In the genomic region with DNA sequence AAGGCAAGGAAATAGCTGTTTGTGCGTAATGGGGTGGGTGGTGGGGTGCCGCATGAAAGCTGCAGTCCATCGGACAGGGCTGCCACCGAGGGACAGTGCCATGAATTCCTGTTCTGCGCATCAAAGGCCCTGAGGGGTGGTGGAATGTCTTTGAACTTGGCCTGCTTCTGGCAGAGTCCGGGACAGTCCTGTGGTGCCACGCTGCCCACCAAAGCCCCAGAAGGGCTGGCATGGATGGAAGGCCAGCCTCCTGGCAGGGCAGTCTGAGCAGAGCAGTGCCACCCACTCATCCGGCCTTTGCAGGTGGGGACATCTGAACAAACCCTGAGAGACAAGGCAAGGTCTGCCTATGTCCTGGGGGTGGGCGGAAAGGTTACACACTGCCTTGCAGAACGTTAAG, we compare ENCODE assay signal across 29 mouse cellular contexts. TPM values are rescaled to one million over a fixed set of nuclear protein-coding genes. Genes with fewer than 3 reads are reported as not detected.
DNase-seq lines count a peak whose midpoint lies in the region; ATAC-seq lines count a peak whose summit lies in the region.
"Had no signal": no experiment of that assay in that cellular context is flagged by ENCODE, and none has a peak within 500 bp of the region (broad histone marks: within the 10 kb centered on the region; RNA-seq: fewer than 3 reads in every experiment).

No protein-coding gene starts in this region.

- H3K4me1 ChIP-seq in forebrain, embryonic 15.5 days, result peaks cover 8% of the 10 kb centered on the region
- H3K4me1 ChIP-seq in forebrain, embryonic 11.5 days (replicated peaks; ENCODE audit: control insufficient read depth, insufficient read depth, low read length), result no peaks in the 10 kb centered on the region
- peaks cover 30% of the 10 kb centered on the region for H3K4me1 ChIP-seq in midbrain, embryonic 13.5 days (replicated peaks)
- H3K4me1 ChIP-seq in midbrain, embryonic 14.5 days (ENCODE audit: control insufficient read depth, insufficient read depth, low read length), result no peaks in the 10 kb centered on the region

- no peak overlapping the region for H3K9ac ChIP-seq in forebrain, embryonic 15.5 days (replicated peaks)
- no peak overlapping the region for H3K9ac ChIP-seq in forebrain, embryonic 11.5 days (ENCODE audit: low read length)
- 0 out of 2 replicates have a peak overlapping the region, but pooled peaks have one; percentile 23 for H3K9ac ChIP-seq in midbrain, embryonic 13.5 days (replicated peaks)
- H3K9ac ChIP-seq in midbrain, embryonic 14.5 days (replicated peaks; ENCODE audit: low read length), result no peak overlapping the region
- H3K9ac ChIP-seq: embryonic facial prominence, embryonic 13.5 days; forebrain, embryonic 13.5 days; forebrain, postnatal 0 days; hindbrain, embryonic 12.5 days; hindbrain, embryonic 15.5 days had no signal

- peaks cover 76% of the 10 kb centered on the region for H3K36me3 ChIP-seq in forebrain, embryonic 15.5 days
- H3K36me3 ChIP-seq in forebrain, embryonic 11.5 days (ENCODE audit: control insufficient read depth, insufficient read depth, low read length), result peaks cover 24% of the 10 kb centered on the region; the same call in 1 of the 2 replicates
- H3K36me3 ChIP-seq in midbrain, embryonic 13.5 days, result peaks cover 95% of the 10 kb centered on the region
- peaks cover 87% of the 10 kb centered on the region for H3K36me3 ChIP-seq in midbrain, embryonic 14.5 days (ENCODE audit: control insufficient read depth, insufficient read depth, low read length)

- no peaks in the 10 kb centered on the region for H3K9me3 ChIP-seq in forebrain, embryonic 15.5 days
- H3K9me3 ChIP-seq in forebrain, embryonic 11.5 days (ENCODE audit: control insufficient read depth, low read length), result no peaks in the 10 kb centered on the region
- H3K9me3 ChIP-seq in midbrain, embryonic 13.5 days, result no peaks in the 10 kb centered on the region
- H3K9me3 ChIP-seq in midbrain, embryonic 14.5 days (ENCODE audit: control insufficient read depth, low read length), result no peaks in the 10 kb centered on the region
- H3K9me3 ChIP-seq: embryonic facial prominence, embryonic 10.5 days; embryonic facial prominence, embryonic 13.5 days; forebrain, embryonic 13.5 days; G1E; hindbrain, embryonic 12.5 days; hindbrain, embryonic 15.5 days had no signal

- H3K27me3 ChIP-seq in forebrain, embryonic 15.5 days, result no peaks in the 10 kb centered on the region
- no peaks in the 10 kb centered on the region for H3K27me3 ChIP-seq in forebrain, embryonic 11.5 days (ENCODE audit: control insufficient read depth, insufficient read depth, low read length)
- H3K27me3 ChIP-seq in midbrain, embryonic 13.5 days, result no peaks in the 10 kb centered on the region
- H3K27me3 ChIP-seq in midbrain, embryonic 14.5 days (ENCODE audit: control insufficient read depth, insufficient read depth, low read length), result no peaks in the 10 kb centered on the region
- H3K27me3 ChIP-seq: CH12.LX; embryonic facial prominence, embryonic 13.5 days; forebrain, embryonic 13.5 days; hindbrain, embryonic 12.5 days; hindbrain, embryonic 15.5 days had no signal

- DNase-seq in adrenal gland, adult 2 months, result peak; percentile 46
- DNase-seq in adrenal gland, adult 18-20 months (ENCODE audit: low spot score in 2 of 2), result no peak
- no peak for DNase-seq in forebrain, embryonic 11.5 days (ENCODE audit: low spot score)
- no peak for DNase-seq in midbrain, embryonic 14.5 days
- no peak for DNase-seq in thymus, postnatal 36 days
- DNase-seq: adrenal gland, postnatal 10 days; B cell, adult 2 months; cerebellum, adult 11-12 months; cerebellum, adult 8-10 months; cerebellum, postnatal 10 days; cerebellum, postnatal 36 days; embryo, embryonic 11 days; forebrain, postnatal 0 days; gastrocnemius, adult 2 months; gastrocnemius, postnatal 14 days; heart, adult 18-20 months; kidney, adult 2 months had no signal

- H3K4me3 ChIP-seq in forebrain, embryonic 15.5 days, result no peak overlapping the region
- no peak overlapping the region for H3K4me3 ChIP-seq in forebrain, embryonic 11.5 days (ENCODE audit: low read depth, low read length)
- no peak overlapping the region for H3K4me3 ChIP-seq in midbrain, embryonic 13.5 days (replicated peaks)
- H3K4me3 ChIP-seq in midbrain, embryonic 14.5 days (replicated peaks; ENCODE audit: low read depth, low read length), result no peak overlapping the region
- H3K4me3 ChIP-seq: embryonic facial prominence, embryonic 10.5 days; embryonic facial prominence, embryonic 13.5 days; erythroblast, embryonic 14.5 days; forebrain, embryonic 13.5 days; gastrocnemius, adult 2 months; hindbrain, embryonic 12.5 days; hindbrain, embryonic 15.5 days had no signal

- no peak overlapping the region for H3K4me2 ChIP-seq in forebrain, embryonic 15.5 days (replicated peaks)
- H3K4me2 ChIP-seq in forebrain, embryonic 11.5 days (ENCODE audit: low read depth, low read length, severe bottlenecking), result no peak overlapping the region
- no peak overlapping the region for H3K4me2 ChIP-seq in midbrain, embryonic 13.5 days (replicated peaks)
- no peak overlapping the region for H3K4me2 ChIP-seq in midbrain, embryonic 14.5 days (ENCODE audit: low read length)
- H3K4me2 ChIP-seq: embryonic facial prominence, embryonic 13.5 days; forebrain, embryonic 13.5 days; hindbrain, embryonic 12.5 days; hindbrain, embryonic 15.5 days had no signal

- 83% methylated on average over 10 of the region's 10 CpGs for WGBS in forebrain, embryonic 15.5 days
- WGBS in forebrain, embryonic 11.5 days, result 88% methylated on average over 10 of the region's 10 CpGs
- 85% methylated on average over 10 of the region's 10 CpGs for WGBS in midbrain, embryonic 13.5 days
- 87% methylated on average over 10 of the region's 10 CpGs for WGBS in midbrain, embryonic 14.5 days

- H3K27ac ChIP-seq in forebrain, embryonic 15.5 days (replicated peaks), result 0 out of 2 replicates have a peak overlapping the region, but pooled peaks have one; percentile 9
- no peak overlapping the region for H3K27ac ChIP-seq in forebrain, embryonic 11.5 days (ENCODE audit: low read depth, low read length)
- H3K27ac ChIP-seq in midbrain, embryonic 13.5 days, result no peak overlapping the region
- no peak overlapping the region for H3K27ac ChIP-seq in midbrain, embryonic 14.5 days (replicated peaks; ENCODE audit: low read depth, low read length)
- H3K27ac ChIP-seq: embryonic facial prominence, embryonic 10.5 days; forebrain, embryonic 13.5 days; gastrocnemius, adult 2 months; hindbrain, embryonic 12.5 days; hindbrain, embryonic 15.5 days had no signal

- no peak for ATAC-seq in forebrain, embryonic 15.5 days (replicated peaks)
- ATAC-seq in forebrain, embryonic 11.5 days (replicated peaks; ENCODE audit: low FRiP score), result no peak
- ATAC-seq in midbrain, embryonic 13.5 days, result no peak
- ATAC-seq in midbrain, embryonic 14.5 days (ENCODE audit: low FRiP score, low TSS enrichment), result no peak
- ATAC-seq: activated CD4-positive, CD25-positive, alpha-beta regulatory T cell, adult 4 months; forebrain, embryonic 13.5 days; forebrain, postnatal 0 days; intestine, postnatal 0 days had no signal

RNA-seq across cellular contexts. Expression of a gene that starts 36.0 kb away (rescaled TPM):
- total RNA-seq in adrenal gland, adult 2 months (2021), result 100 to 1,000 TPM; 723 to 888 TPM
- polyA plus RNA-seq in adrenal gland, adult 2 months (2012; rRNA removed), result 78.3 and 197 TPM in 2 replicates
- total RNA-seq in adrenal gland, adult 18-20 months (2021), result 100 to 1,000 TPM; 754 to 848 TPM
- polyA plus RNA-seq in forebrain, embryonic 15.5 days (2015; fragmentation: Nextera tagmentation; extraction: Ambion mirVana), result 615 and 648 TPM in 2 replicates
- polyA plus RNA-seq in forebrain, embryonic 11.5 days (2014; fragmentation: Nextera tagmentation; extraction: Ambion mirVana), result 861 and 912 TPM in 2 replicates
- 616 and 667 TPM in 2 replicates for polyA plus RNA-seq in midbrain, embryonic 13.5 days (2015; fragmentation: Nextera tagmentation; extraction: Ambion mirVana)
- polyA plus RNA-seq in midbrain, embryonic 14.5 days (2014; fragmentation: Nextera tagmentation; extraction: Ambion mirVana), result 484 and 702 TPM in 2 replicates
